Mouse (Mus musculus) liver, adult 2 months (tissue): ENCODE results near the gene Ptpra. TPM values are rescaled to one million over a fixed set of nuclear protein-coding genes. Genes with fewer than 3 reads are reported as not detected.

Experiments used
- DNase-seq: peaks from one replicate; pipeline ENCODE4 v3.0.0-alpha.2; 2011; ENCODE audit warnings: low read depth, low spot score; ENCODE audit errors: extremely low read depth
- H3K27ac ChIP-seq: fragments of 200-500 bp; replicated peaks from 2 replicates; pipeline ENCODE4 v1.5.1; 2012; ENCODE audit warnings: low read depth, mild to moderate bottlenecking, control low read depth, inconsistent platforms, low read length; ENCODE audit not compliant: insufficient read depth
- H3K27me3 ChIP-seq: fragments of 200-500 bp; 2 replicates; pipeline ENCODE4 v1.6.1; 2012; ENCODE audit warnings: mild to moderate bottlenecking, moderate library complexity, low read length, inconsistent platforms; ENCODE audit not compliant: control insufficient read depth, insufficient read depth
- H3K36me3 ChIP-seq: fragments of 200-500 bp; 2 replicates; pipeline ENCODE4 v1.6.1; 2012; ENCODE audit warnings: low read length, inconsistent platforms; ENCODE audit not compliant: control insufficient read depth, insufficient read depth
- H3K4me1 ChIP-seq: fragments of 200-500 bp; 2 replicates; pipeline ENCODE4 v1.6.1; 2011; ENCODE audit warnings: low read length; ENCODE audit not compliant: control insufficient read depth, insufficient read depth
- H3K4me3 ChIP-seq: fragments of 200-500 bp; 2 replicates; pipeline ENCODE4 v1.5.1; 2011; ENCODE audit warnings: low read depth, mild to moderate bottlenecking, control low read depth, low read length, moderate library complexity; ENCODE audit not compliant: insufficient read depth
- H3K79me2 ChIP-seq: fragments of 200-500 bp; 2 replicates; pipeline ENCODE4 v1.6.1; 2012; ENCODE audit warnings: inconsistent platforms, mild to moderate bottlenecking, low read length, moderate library complexity; ENCODE audit not compliant: control insufficient read depth, insufficient read depth
- H3K9ac ChIP-seq: fragments of 200-500 bp; 2 replicates; pipeline ENCODE4 v1.6.1; 2012; ENCODE audit warnings: low read depth, mild to moderate bottlenecking, control low read depth, inconsistent platforms, low read length
- CTCF ChIP-seq: fragments of 200-500 bp; IDR thresholded peaks from 2 replicates; pipeline ENCODE4 v1.5.1; 2011; ENCODE audit warnings: low read depth, low read length, control low read depth
- POLR2A ChIP-seq: fragments of 200-500 bp; IDR thresholded peaks from 2 replicates; pipeline ENCODE4 v1.6.1; 2011; ENCODE audit warnings: low read length, control low read depth; ENCODE audit not compliant: insufficient read depth; ENCODE audit errors: extremely low read depth
- WGBS: fragments of 180-500 bp; shearing (Covaris S2); methylation state at CpG from one replicate; pipeline ENCODE4 v1.1.7; 2018; 5-methylcytosine and 5-hydroxymethylcytosine counted together
- polyA plus RNA-seq: library from polyadenylated mRNA; depleted of rRNA; stranded (reverse); fragments of >200 nt; gene quantifications from 2 replicates; pipeline ENCODE4 v1.2.3, GENCODE M21; 2012
- total RNA-seq: library from RNA; depleted of rRNA; stranded (reverse); fragments of >200 nt; gene quantifications from 2 replicates; pipeline ENCODE4 v1.2.3, GENCODE M21; 2014

Ptpra gene
- total and polyA plus RNA-seq, 2 experiments: 23.9 to 24.8 TPM

- Histone ChIP-seq H3K36me3 (no peaks in the 10 kb centered on the region), H3K4me1 (peaks cover 13% of the 10 kb centered on the region), H3K27ac (peak overlapping the region; percentile 72), H3K79me2 (peaks cover 22% of the 10 kb centered on the region; the same call in 1 of the 2 replicates), H3K27me3 (no peaks in the 10 kb centered on the region), H3K9ac (peak overlapping the region; percentile 96), H3K4me3 (peak overlapping the region; percentile 80)
- no peak for DNase-seq
- WGBS: under 1% methylated on average over 47 of the region's 47 CpGs
- TF ChIP-seq POLR2A: no peak; the same call in 1 of the 2 replicates
- no peak for TF ChIP-seq CTCF
These were observed 337 bp downstream of the Ptpra start for GRCm38 (mm10) chr2:130450434-130450796.

GRCm38 (mm10) chr2:130451086-130451726, 1.1 kb downstream of the Ptpra start:
- H3K4me1 ChIP-seq: peaks cover 9% of the 10 kb centered on the region
- peak overlapping the region; percentile 21; the same call in 1 of the 2 replicates for H3K9ac ChIP-seq
- peak overlapping the region; percentile 6; the same call in 1 of the 2 replicates for H3K4me3 ChIP-seq
- no peaks in the 10 kb centered on the region for H3K36me3 ChIP-seq
- TF ChIP-seq POLR2A (no peak), CTCF (no peak)
- DNase-seq: no peak
- H3K27ac ChIP-seq: no peak overlapping the region
- H3K27me3 ChIP-seq: no peaks in the 10 kb centered on the region
- 71% methylated on average over 14 of the region's 14 CpGs for WGBS
- peaks cover 27% of the 10 kb centered on the region; the same call in 1 of the 2 replicates for H3K79me2 ChIP-seq

GRCm38 (mm10) chr2:130451727-130452090, 1.6 kb downstream of the Ptpra start:
- WGBS: 40% methylated on average over 3 of the region's 3 CpGs
- Histone ChIP-seq H3K27me3 (no peaks in the 10 kb centered on the region), H3K4me1 (peaks cover 9% of the 10 kb centered on the region), H3K9ac (no peak overlapping the region), H3K79me2 (peaks cover 29% of the 10 kb centered on the region; the same call in 1 of the 2 replicates), H3K27ac (no peak overlapping the region), H3K4me3 (no peak overlapping the region), H3K36me3 (no peaks in the 10 kb centered on the region)
- DNase-seq: no peak
- TF ChIP-seq POLR2A (no peak), CTCF (no peak)

- no peaks in the 10 kb centered on the region for H3K36me3 ChIP-seq
- WGBS: 82% methylated on average over 2 of the region's 2 CpGs
- peaks cover 30% of the 10 kb centered on the region; the same call in 1 of the 2 replicates for H3K79me2 ChIP-seq
- TF ChIP-seq POLR2A (no peak), CTCF (no peak)
- peaks cover 9% of the 10 kb centered on the region for H3K4me1 ChIP-seq
- no peak overlapping the region for H3K27ac ChIP-seq
- no peak overlapping the region for H3K9ac ChIP-seq
- no peak overlapping the region for H3K4me3 ChIP-seq
- no peaks in the 10 kb centered on the region for H3K27me3 ChIP-seq
- no peak for DNase-seq
These were observed 2.2 kb downstream of the Ptpra start for GRCm38 (mm10) chr2:130452266-130452665.

- TF ChIP-seq CTCF: no peak
- TF ChIP-seq POLR2A: no peak
- H3K27me3 ChIP-seq: no peaks in the 10 kb centered on the region
- peaks cover 38% of the 10 kb centered on the region; the same call in 1 of the 2 replicates for H3K79me2 ChIP-seq
- no peak overlapping the region for H3K27ac ChIP-seq
- H3K4me1 ChIP-seq: peaks cover 9% of the 10 kb centered on the region
- DNase-seq: no peak
- H3K4me3 ChIP-seq: no peak overlapping the region
- H3K9ac ChIP-seq: no peak overlapping the region
- H3K36me3 ChIP-seq: no peaks in the 10 kb centered on the region
- WGBS: 75% methylated on average over 6 of the region's 6 CpGs
These were observed 3.3 kb downstream of the Ptpra start for GRCm38 (mm10) chr2:130453421-130453820.

GRCm38 (mm10) chr2:130454748-130455370, 4.8 kb downstream of the Ptpra start:
- Histone ChIP-seq H3K79me2 (peaks cover 47% of the 10 kb centered on the region; the same call in 1 of the 2 replicates), H3K4me1 (peaks cover 3% of the 10 kb centered on the region; the same call in 1 of the 2 replicates), H3K36me3 (no peaks in the 10 kb centered on the region), H3K27ac (no peak overlapping the region), H3K27me3 (no peaks in the 10 kb centered on the region), H3K9ac (no peak overlapping the region), H3K4me3 (no peak overlapping the region)
- TF ChIP-seq CTCF (no peak), POLR2A (no peak)
- no peak for DNase-seq
- 55% methylated on average over 6 of the region's 6 CpGs for WGBS
